Mouse (Mus musculus) spleen, postnatal 4 days (tissue): ENCODE results near the gene March1.

ENCODE experiments used
- DNase-seq, 2 experiments: peaks; one replicate each; pipeline ENCODE4 v3.0.0; 2022; ENCODE audit warnings: low spot score in 2 of 2

The March1 gene

DNA sequence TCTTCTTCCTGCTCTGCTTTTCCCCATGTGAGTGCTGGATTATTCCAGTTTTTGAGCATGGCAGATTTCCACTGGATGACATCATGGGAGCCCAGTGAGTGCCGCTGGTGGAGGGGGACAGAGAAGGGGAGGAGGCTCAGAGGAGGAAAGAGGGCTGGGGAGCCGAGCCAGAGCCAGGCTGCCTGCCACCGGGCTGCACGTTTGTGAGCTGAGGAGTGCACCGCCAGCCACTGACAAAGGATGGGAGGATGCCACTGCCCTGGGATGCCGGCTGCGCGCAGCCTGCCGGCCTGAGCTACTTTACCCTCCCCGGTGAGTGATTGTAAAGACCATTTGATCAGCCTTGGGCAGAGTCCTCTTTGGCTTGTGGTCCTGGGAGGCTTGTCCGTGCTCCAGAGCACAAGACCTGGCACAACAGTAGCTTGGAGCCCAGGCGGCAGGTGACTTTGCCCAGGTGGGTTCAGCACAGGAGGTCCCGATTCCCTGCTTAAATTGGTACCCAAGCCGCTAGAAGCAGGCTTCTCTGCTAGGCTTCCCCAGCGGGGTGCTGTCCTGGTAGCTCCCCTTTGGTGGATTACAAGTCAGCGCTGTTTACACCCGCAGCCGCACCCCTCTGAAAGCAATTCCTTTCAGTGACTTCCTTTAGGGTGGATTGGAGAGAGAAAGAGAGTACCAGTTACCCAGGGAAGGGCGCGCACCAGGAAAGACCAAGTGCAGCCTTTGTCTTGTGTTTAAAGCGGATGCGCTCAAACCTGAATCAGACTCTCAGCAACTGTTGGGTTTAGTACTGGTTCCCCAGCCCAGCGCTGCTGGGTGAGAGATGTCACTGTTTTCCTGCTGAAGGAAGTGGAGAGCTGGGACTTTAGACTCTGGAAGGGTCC is at the start of gene March1:
Gene March1 (plus strand): TSS at position 30 of the 881 bp plus-strand sequence.
- DNase-seq, result no peak

GRCm38 (mm10) chr8:65586909-65587308 is 30.8 kb upstream of the March1 start:
- no peak for DNase-seq

DNA sequence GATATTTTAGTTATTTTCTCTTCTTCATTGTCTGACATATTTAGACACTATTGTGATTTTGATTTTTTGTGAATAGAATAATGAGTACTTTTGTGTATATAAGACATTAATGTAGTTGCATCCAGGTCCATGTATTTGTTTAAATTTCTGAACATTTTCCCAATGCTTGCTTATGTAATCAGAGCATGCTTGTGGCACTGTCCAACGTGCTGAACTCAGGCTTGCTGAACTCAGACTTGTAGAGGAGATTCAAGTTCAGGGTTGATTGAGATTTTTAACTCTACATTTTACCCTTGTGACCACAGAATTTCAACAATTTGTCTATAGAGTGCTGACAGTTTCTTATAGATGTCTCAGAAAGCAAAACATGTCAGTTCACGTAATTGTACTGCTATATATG is 14.5 kb upstream of the March1 start:
- no peak for DNase-seq

GRCm38 (mm10) chr8:65609509-65609908 is 8.2 kb upstream of the March1 start:
- no peak for DNase-seq

GRCm38 (mm10) chr8:65618966-65619365 is 1.3 kb downstream of the March1 start:
- no peak for DNase-seq

GRCm38 (mm10) chr8:65644931-65645330 is 27.2 kb downstream of the March1 start:
- no peak for DNase-seq

DNA sequence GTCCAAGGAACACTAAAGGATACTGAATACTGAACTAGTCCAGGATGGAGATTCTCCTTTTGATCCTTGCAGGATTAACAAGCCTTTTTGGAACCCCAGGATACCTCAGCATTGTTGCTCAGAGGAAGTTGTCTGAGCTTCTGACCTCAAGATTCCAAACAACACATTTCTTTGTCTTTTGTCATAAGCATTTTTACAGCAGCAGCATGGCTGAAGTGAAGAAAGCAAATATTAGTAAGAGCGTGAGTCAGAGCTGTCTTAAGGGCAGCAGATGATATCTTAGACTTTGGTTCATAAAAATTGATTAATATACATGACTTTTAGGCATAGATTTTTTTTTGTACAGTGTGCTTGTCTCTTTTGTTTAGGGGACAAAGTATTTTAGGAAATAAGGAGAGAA is 27.8 kb downstream of the March1 start:
- DNase-seq, result no peak

- DNase-seq, result no peak
Observed at GRCm38 (mm10) chr8:65645945-65646344, 28.2 kb downstream of the March1 start.

DNA sequence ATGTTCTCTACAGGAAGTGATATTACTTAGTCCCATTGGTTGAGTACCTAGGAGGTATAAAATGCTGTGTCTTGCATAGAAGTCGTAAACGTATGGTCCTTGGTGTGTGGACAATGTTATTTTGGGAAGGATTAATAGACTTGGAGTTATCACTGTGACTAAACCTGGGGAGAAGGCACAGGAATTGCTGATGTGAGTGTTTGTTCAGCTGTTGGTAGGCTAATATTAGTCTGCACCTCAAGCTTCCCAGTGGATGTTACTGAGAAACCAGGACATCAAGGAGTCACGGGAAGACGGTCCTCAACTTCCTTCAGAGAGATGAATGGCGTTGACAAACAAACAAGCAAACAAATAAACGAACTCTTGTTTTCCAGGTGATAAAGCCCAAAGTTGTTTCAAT is 38.2 kb downstream of the March1 start:
- DNase-seq, result no peak

DNA sequence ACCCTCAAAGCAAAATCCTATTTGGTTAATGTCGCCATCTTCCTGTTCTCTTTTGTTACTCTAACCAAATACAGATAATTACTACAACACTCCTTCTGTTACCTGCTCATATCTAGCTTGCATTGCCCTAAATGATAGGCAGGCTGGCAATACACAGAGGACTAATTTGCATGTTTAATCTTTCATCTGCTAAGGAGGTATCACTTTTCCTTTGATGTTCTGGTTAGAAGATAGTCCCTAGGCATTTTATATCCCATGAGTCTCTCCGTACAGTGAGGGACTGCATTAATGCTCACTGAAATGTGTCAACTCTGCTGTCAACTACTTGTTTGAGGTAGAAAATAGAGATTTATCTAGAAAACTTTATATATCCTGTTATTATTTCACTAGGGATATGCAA is 44.2 kb downstream of the March1 start:
- no peak for DNase-seq

DNA sequence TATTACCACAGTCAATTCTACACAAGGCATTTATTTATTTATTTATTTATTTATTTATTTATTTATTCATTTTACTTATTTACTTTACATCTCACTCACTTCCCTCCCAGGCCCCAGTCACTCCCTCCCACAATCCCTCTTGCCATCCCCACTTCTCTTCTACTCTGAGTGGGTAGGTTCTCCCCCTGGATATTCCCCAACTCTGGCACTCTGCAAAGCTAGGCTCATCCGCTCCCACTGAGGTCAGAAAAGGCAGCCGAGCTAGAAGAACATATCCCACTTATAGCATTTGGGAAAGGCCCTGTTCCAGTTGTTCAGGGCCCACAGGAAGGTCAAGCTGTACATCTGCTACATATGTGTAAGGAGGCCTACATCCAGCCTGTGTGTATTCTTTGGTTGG is 48.1 kb downstream of the March1 start:
- DNase-seq, result no peak

DNA sequence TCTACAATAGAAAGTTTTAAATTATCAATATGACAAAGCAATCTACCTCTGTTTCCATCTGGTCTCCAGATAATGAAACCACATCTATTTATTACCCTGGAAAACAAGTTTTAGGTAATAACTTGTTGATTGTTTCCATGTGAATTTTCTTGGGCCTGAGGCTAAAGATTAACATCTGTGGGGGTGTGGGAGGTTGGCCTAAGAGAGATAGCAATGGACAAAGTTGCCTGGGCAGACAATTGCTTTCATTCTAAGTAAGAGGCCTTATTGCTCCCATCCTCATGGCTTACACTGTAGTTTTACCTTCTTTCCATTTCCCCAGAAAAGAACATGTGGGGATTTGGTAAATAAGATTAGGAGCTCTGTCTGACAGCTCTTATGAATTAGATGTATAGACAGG is 125.4 kb downstream of the March1 start:
- no peak for DNase-seq

GRCm38 (mm10) chr8:65775815-65776214 is 158.1 kb downstream of the March1 start:
- DNase-seq, result no peak

DNA sequence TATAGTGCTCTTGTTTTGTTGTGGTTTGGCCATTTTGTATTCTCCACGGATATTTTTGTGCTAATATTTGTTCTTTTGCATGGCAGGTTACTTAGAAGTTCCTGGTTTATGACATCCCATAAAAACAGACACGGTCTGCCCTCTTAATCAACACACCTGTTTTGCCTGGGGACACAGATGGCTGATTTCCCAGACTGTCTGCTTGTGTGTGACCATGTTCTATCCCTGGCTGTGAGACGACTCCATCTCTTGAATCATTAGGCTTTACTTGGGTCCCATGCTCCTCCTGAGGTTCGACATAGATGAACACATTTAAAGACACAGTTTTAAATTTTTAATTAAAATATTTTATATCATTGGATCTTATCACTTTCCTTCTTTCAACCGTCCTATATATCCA is 163.5 kb downstream of the March1 start:
- DNase-seq, result no peak

DNA sequence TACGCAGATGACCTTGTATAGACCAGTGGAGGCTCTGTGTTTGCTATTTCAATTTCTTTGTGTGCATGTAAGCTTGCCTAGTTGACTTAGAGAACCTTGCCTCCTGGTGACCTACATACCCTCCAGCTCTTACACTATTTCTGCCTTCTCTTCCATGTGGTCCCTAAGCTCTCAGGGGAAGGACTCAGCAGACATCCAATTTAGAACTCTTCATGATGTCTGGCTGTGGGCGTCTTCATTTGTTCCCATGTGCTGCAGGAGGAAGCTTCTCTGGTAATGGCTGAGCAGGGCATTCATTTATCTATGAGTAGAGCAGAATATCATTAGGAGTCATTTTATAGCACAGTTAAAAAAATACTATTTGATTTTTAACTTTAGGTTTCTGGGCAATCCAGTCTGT is 195.3 kb downstream of the March1 start:
- DNase-seq, result no peak

- no peak for DNase-seq
Observed at GRCm38 (mm10) chr8:65922294-65923019, 304.8 kb downstream of the March1 start.

- DNase-seq, result no peak
Observed at GRCm38 (mm10) chr8:65956948-65957347, 339.2 kb downstream of the March1 start.

- DNase-seq, result no peak
Observed at GRCm38 (mm10) chr8:65957492-65957891, 339.8 kb downstream of the March1 start.

DNA sequence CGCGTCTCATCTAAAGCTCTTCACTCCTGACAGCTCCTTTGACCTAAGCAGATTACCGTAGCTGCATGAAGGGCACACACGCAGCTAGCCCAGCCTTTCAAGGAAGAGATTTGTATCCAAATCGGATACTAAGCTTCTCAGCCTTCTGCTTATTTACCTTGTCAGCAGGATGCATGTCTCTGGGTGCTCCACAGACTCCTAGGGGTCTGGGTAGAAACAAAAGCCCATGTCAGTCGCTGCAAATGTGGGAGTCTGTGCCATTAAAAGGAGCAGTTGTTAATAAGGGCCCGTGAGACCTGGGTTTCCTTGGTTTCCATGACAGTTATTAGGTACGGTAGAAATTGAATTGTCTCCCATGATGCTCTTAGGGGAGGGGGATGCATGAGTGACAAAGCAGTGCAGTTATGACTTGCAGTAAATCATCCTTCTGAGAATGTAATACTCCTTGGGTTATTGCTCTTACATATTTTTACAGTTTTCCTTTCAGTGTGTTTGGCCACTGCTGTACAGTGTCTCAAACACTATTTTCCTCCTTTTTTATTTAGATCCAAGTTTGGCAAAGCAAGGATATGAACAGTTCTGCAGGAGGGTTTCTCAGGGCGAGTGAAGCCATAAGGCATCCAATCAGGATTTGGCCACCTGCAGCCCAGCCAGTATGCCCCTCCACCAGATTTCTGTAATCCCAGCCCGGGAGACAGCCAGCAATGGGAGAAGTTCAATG is 349.0 kb downstream of the March1 start:
- no peak for DNase-seq

DNA sequence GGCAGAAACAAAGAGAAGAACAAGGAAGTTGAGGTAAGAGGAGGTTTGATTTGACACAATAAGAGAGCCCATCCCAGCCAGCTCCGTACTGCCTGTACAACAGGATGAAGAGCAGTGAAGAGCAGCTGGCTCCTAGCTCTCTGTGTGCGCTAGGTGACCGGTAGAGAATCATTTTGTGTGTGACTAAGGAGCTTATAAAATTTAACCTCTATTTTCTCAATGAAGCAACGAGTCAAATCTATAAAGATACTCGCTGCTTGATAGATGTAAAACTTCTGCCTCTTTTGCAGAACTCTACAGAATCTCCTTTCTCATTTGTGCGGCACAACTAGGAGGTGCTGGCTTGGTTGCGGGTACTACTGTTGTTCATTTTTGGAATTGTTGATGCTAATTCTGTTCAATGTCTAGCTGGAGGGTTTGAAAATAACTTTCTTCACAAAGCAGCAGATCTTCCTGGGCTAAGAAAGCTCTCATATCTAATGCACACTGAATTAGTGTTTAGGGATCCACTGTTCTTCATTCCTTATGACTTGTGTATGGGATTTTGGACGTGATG is 349.6 kb downstream of the March1 start:
- DNase-seq, result no peak

DNA sequence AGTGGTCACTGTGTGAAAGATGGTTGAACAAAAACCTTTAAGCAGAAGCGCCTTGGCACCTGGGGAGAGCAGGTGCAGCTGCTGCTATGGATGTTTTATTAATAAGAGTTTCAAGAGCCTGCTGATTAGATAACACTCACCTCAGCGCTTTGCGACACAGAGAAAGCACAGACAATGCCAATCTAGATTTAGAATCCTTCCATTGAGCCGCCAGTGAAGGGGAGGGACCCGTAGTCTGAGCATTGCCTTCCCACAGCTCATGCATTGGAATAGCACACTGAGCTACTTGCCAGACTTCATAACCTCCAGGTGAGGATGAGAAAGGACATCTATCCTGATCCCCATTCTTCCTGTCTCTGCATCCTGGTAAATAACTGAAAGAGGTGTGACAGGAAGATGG is 359.2 kb downstream of the March1 start:
- no peak for DNase-seq

DNA sequence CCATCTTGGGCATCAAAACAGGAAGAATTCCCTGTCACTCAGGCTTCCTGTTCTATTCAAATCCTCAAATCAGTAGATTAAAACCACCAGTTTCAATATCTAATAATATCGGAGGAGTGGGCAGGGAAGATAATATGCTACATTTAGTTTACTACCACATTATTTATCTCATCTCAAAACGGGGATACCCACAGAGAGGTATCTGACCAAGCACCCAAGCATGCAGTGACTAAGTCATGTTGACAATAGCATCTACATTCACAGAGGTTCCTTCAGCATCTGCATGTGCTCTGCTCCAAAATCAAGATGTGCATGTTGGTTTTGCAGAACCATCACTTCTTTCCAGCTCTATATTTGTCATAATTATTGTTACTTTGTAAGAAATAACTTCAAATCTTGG is 364.3 kb downstream of the March1 start:
- DNase-seq, result no peak
